In the genomic region with DNA sequence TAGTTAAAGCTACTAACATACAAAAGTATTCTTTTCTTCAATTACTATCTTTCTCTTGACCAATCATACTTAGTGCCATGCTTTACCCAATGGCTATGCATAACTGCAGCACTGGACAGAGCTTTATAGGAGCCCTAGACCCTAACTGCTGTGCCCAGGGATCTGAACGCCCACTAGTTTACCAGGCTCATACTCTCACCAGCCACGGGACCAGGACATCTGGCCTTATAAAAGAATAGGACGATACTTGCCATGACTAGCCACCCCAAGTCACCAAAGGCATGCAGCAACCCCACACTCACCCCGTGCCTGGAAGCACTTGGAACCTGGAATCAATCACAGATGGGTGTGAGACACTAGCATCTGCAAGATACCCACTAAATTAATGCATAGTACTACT, we compare ENCODE assay signal across 28 mouse cellular contexts.
"Had no signal": no experiment of that assay in that cellular context is flagged by ENCODE, and none has a peak within 500 bp of the region (broad histone marks: within the 10 kb centered on the region; RNA-seq: fewer than 3 reads in every experiment).

No protein-coding gene starts in this region.

- H3K27ac ChIP-seq: limb, embryonic 10.5 days; limb, embryonic 12.5 days; limb, embryonic 13.5 days; limb, embryonic 15.5 days; liver, embryonic 12.5 days; liver, embryonic 13.5 days; liver, embryonic 14.5 days; liver, embryonic 15.5 days; lung, embryonic 15.5 days; macrophage; midbrain, embryonic 10.5 days; midbrain, embryonic 12.5 days; midbrain, embryonic 13.5 days; midbrain, embryonic 15.5 days; neural tube, embryonic 12.5 days had no signal

- H3K4me1 ChIP-seq: limb, embryonic 10.5 days; limb, embryonic 12.5 days; limb, embryonic 13.5 days; limb, embryonic 15.5 days; liver, embryonic 12.5 days; liver, embryonic 13.5 days; liver, embryonic 15.5 days; lung, embryonic 15.5 days; megakaryocyte, embryonic 14.5 days; midbrain, embryonic 10.5 days; midbrain, embryonic 12.5 days; midbrain, embryonic 13.5 days; midbrain, embryonic 15.5 days; neural tube, embryonic 12.5 days had no signal

- H3K36me3 ChIP-seq: limb, embryonic 10.5 days; limb, embryonic 12.5 days; limb, embryonic 13.5 days; limb, embryonic 15.5 days; liver, embryonic 12.5 days; liver, embryonic 13.5 days; liver, embryonic 15.5 days; lung, embryonic 15.5 days; midbrain, embryonic 10.5 days; midbrain, embryonic 12.5 days; midbrain, embryonic 13.5 days; midbrain, embryonic 15.5 days; neural tube, embryonic 12.5 days had no signal

- H3K27me3 ChIP-seq: limb, embryonic 12.5 days; limb, embryonic 13.5 days; limb, embryonic 15.5 days; liver, embryonic 12.5 days; liver, embryonic 13.5 days; liver, embryonic 15.5 days; lung, embryonic 15.5 days; megakaryocyte, embryonic 14.5 days; midbrain, embryonic 12.5 days; midbrain, embryonic 13.5 days; midbrain, embryonic 15.5 days; neural tube, embryonic 12.5 days had no signal

- H3K9me3 ChIP-seq: limb, embryonic 10.5 days; limb, embryonic 13.5 days; limb, embryonic 15.5 days; liver, embryonic 12.5 days; liver, embryonic 13.5 days; liver, embryonic 15.5 days; lung, embryonic 15.5 days; midbrain, embryonic 10.5 days; midbrain, embryonic 12.5 days; midbrain, embryonic 13.5 days; midbrain, embryonic 15.5 days; neural tube, embryonic 12.5 days had no signal

- DNase-seq: left cerebral cortex, postnatal 4 days; liver; liver, embryonic 13.5 days; liver, postnatal 0 days; lung, adult 18-20 months; lung, adult 2 months; lung, embryonic 14.5 days; lung, postnatal 10 days; lung, postnatal 14 days; lung, postnatal 36 days; lung, postnatal 4 days; midbrain, embryonic 14.5 days had no signal

- H3K4me3 ChIP-seq: limb, embryonic 10.5 days; limb, embryonic 12.5 days; limb, embryonic 13.5 days; limb, embryonic 15.5 days; liver, embryonic 12.5 days; liver, embryonic 13.5 days; liver, embryonic 15.5 days; lung, embryonic 15.5 days; megakaryocyte, embryonic 14.5 days; midbrain, embryonic 10.5 days; midbrain, embryonic 12.5 days; midbrain, embryonic 13.5 days; midbrain, embryonic 15.5 days; myocyte; neural tube, embryonic 12.5 days had no signal
